In genomic region chr5:123931131-123931530, GRCm38 (mm10) we compare ENCODE assay signal across 8 mouse cellular contexts. TPM values are rescaled to one million over a fixed set of nuclear protein-coding genes. Genes with fewer than 3 reads are reported as not detected.
DNase-seq lines count a peak whose midpoint lies in the region; ATAC-seq and TF ChIP-seq lines count a peak whose summit lies in the region.

No protein-coding gene starts in this region.

- no peaks in the 10 kb centered on the region for H3K9me3 ChIP-seq in embryonic facial prominence, embryonic 11.5 days (replicated peaks; ENCODE audit: control insufficient read depth, low read length)
- H3K9me3 ChIP-seq in hindbrain, postnatal 0 days (ENCODE audit: low read length) = no peaks in the 10 kb centered on the region

- 51% methylated on average over 13 of the region's 13 CpGs for WGBS in embryonic facial prominence, embryonic 11.5 days
- WGBS in hindbrain, postnatal 0 days = 48% methylated on average over 13 of the region's 13 CpGs

- no peaks in the 10 kb centered on the region for H3K79me2 ChIP-seq in myocyte (ENCODE audit: control insufficient read depth, insufficient read depth)

- peak overlapping the region; percentile 67 for H3K4me2 ChIP-seq in embryonic facial prominence, embryonic 11.5 days (ENCODE audit: low read depth, low read length)
- peak overlapping the region; percentile 75 for H3K4me2 ChIP-seq in hindbrain, postnatal 0 days (ENCODE audit: low read depth, low read length)
- H3K4me2 ChIP-seq in myocyte (ENCODE audit: low read depth) = peak overlapping the region; percentile 77

- no peaks in the 10 kb centered on the region for H3K27me3 ChIP-seq in embryonic facial prominence, embryonic 11.5 days (ENCODE audit: control insufficient read depth, insufficient read depth, low read length)
- no peaks in the 10 kb centered on the region for H3K27me3 ChIP-seq in hindbrain, postnatal 0 days (ENCODE audit: insufficient read depth, low read length)
- no peaks in the 10 kb centered on the region for H3K27me3 ChIP-seq in myocyte (ENCODE audit: control insufficient read depth, insufficient read depth, insufficient read length)

- no peak for TF ChIP-seq POLR2A in myocyte (IDR thresholded peaks at IDR 0.05; ENCODE audit: insufficient read length, low read depth)

- intact Hi-C loops in left cerebral cortex, postnatal 25 days (cut with DNase I) = no loop called here

- peak overlapping the region; percentile 94 for H3K4me3 ChIP-seq in layer of hippocampus, adult 2 months
- peak overlapping the region; percentile 75 for H3K4me3 ChIP-seq in embryonic facial prominence, embryonic 11.5 days (ENCODE audit: low read depth, low read length)
- peak overlapping the region; percentile 73 for H3K4me3 ChIP-seq in hindbrain, postnatal 0 days (ENCODE audit: low read length)
- H3K4me3 ChIP-seq in myocyte = peak overlapping the region; percentile 37

- peak overlapping the region; percentile 80 for H3ac ChIP-seq in myocyte (ENCODE audit: control insufficient read depth, insufficient read length)

- no peaks in the 10 kb centered on the region for H3K36me3 ChIP-seq in embryonic facial prominence, embryonic 11.5 days (replicated peaks; ENCODE audit: control insufficient read depth, insufficient read depth, low read depth, low read length)
- H3K36me3 ChIP-seq in hindbrain, postnatal 0 days (ENCODE audit: insufficient read depth, low read length) = peaks cover 20% of the 10 kb centered on the region
- H3K36me3 ChIP-seq in myocyte (ENCODE audit: control insufficient read depth, insufficient read depth) = peaks cover 17% of the 10 kb centered on the region

- peak overlapping the region; percentile 97 for H3K9ac ChIP-seq in embryonic facial prominence, embryonic 11.5 days (replicated peaks; ENCODE audit: low read length)
- H3K9ac ChIP-seq in hindbrain, postnatal 0 days (replicated peaks; ENCODE audit: low read length) = peak overlapping the region; percentile 82

- peak overlapping the region; percentile 97 for H3K27ac ChIP-seq in layer of hippocampus, adult 2 months
- no peak overlapping the region for H3K27ac ChIP-seq in embryonic facial prominence, embryonic 11.5 days (replicated peaks; ENCODE audit: low read depth, low read length)
- peak overlapping the region; percentile 88; the same call in 1 of the 2 replicates for H3K27ac ChIP-seq in hindbrain, postnatal 0 days

- no peak for DNase-seq in layer of hippocampus, adult 2 months (ENCODE audit: low spot score in 2 of 2)
- no peak for DNase-seq in layer of hippocampus, adult 8-10 months (ENCODE audit: low spot score in 2 of 2)
- DNase-seq in embryonic facial prominence, embryonic 11.5 days (ENCODE audit: low spot score) = no peak
- no peak for DNase-seq in hindbrain, postnatal 0 days (ENCODE audit: low spot score)
- DNase-seq in left cerebral cortex, postnatal 25 days (ENCODE audit: low spot score in 2 of 2) = no peak
- no peak for DNase-seq in right cerebral cortex, postnatal 14 days
- no peak for DNase-seq in kidney, adult 18-20 months

- TF ChIP-seq CTCF in layer of hippocampus, adult 2 months (conservative IDR thresholded peaks at IDR 0.05) = no peak
- TF ChIP-seq CTCF in hindbrain, postnatal 0 days (IDR thresholded peaks at IDR 0.05; ENCODE audit: low read depth) = no peak

- ATAC-seq in embryonic facial prominence, embryonic 11.5 days (replicated peaks; ENCODE audit: insufficient number of reproducible peaks, low FRiP score, low TSS enrichment, low read depth) = no peak
- no peak for ATAC-seq in hindbrain, postnatal 0 days

- H3K4me1 ChIP-seq in embryonic facial prominence, embryonic 11.5 days (ENCODE audit: control insufficient read depth, insufficient read depth, low read length) = no peaks in the 10 kb centered on the region
- H3K4me1 ChIP-seq in hindbrain, postnatal 0 days (ENCODE audit: insufficient read depth, low read length) = no peaks in the 10 kb centered on the region

TF ChIP-seq in myocyte, 11 proteins besides CTCF, POLR2A, EP300 and RAD21:
- TF ChIP-seq REST (IDR thresholded peaks at IDR 0.05; ENCODE audit: insufficient read depth, insufficient read length) = no peak
- no peak for TF ChIP-seq SRF (IDR thresholded peaks at IDR 0.05; ENCODE audit: control insufficient read depth, insufficient read length, low read depth)
- TF ChIP-seq E2F4 (IDR thresholded peaks at IDR 0.05; ENCODE audit: insufficient read depth) = no peak
- TF ChIP-seq MAX (IDR thresholded peaks at IDR 0.05; ENCODE audit: low read depth) = no peak
- no peak for TF ChIP-seq TCF3 (IDR thresholded peaks at IDR 0.05; ENCODE audit: insufficient read length, low read depth)
- TF ChIP-seq TCF12 (IDR thresholded peaks at IDR 0.05; ENCODE audit: insufficient read depth, poor library complexity, severe bottlenecking) = no peak
- no peak for TF ChIP-seq MYOD1 (IDR thresholded peaks at IDR 0.05; ENCODE audit: control insufficient read depth in 1 of 3, insufficient read length in 2 of 3, low read depth in 2 of 3)
- TF ChIP-seq MYOG (IDR thresholded peaks at IDR 0.05; ENCODE audit: control insufficient read depth in 1 of 3, insufficient read depth in 1 of 3, insufficient read length in 2 of 3, low read depth in 2 of 3) = no peak
- no peak for TF ChIP-seq USF1 (IDR thresholded peaks at IDR 0.05; ENCODE audit: low read depth)
- no peak for TF ChIP-seq CEBPB (IDR thresholded peaks at IDR 0.05; ENCODE audit: insufficient read depth, poor library complexity, severe bottlenecking)
- no peak for TF ChIP-seq POLR2AphosphoS2 (IDR thresholded peaks at IDR 0.05; ENCODE audit: insufficient read length, low read depth)

RNA-seq across cellular contexts. Expression of gene Ccdc62, which starts 0.7 kb away (rescaled TPM):
- 1 to 10 TPM; 2.6 to 4.5 TPM for total RNA-seq in layer of hippocampus, adult 2 months (2021)
- 1 to 10 TPM; 2.1 to 7.2 (median 5.2) TPM for total RNA-seq in layer of hippocampus, adult 8-10 months (2022)
- 3.5 and 5.4 TPM in 2 replicates for polyA plus RNA-seq in embryonic facial prominence, embryonic 11.5 days (2014; fragmentation: Nextera tagmentation; extraction: Ambion mirVana)
- total RNA-seq in hindbrain, postnatal 0 days (2014; rRNA removed) = 1.1 and 2.0 TPM in 2 replicates
- polyA plus RNA-seq in hindbrain, postnatal 0 days (2015; fragmentation: Nextera tagmentation; extraction: Ambion mirVana) = 4.8 and 5.5 TPM in 2 replicates
- 4.7 TPM for polyA plus RNA-seq in myocyte (2012; fragmentation: generic; extraction: Trizol)
- total RNA-seq in left cerebral cortex, postnatal 25 days (2021) = 1 to 10 TPM; 3.1 to 3.7 TPM

RNA-seq across cellular contexts. Expression of gene Gm43518, which starts 3.9 kb away (rescaled TPM):
- 1 to 10 TPM in 1 of 2 experiments, under 1 TPM in 1; 0.87 to 1.3 TPM for total RNA-seq in layer of hippocampus, adult 2 months (2021)
- total RNA-seq in layer of hippocampus, adult 8-10 months (2022) = 1 to 10 TPM in 3 of 4 experiments, under 1 TPM in 1; 0.87 to 2.4 (median 1.9) TPM
- 0.64 TPM in 1 of 2 replicates, not detected in the other for polyA plus RNA-seq in embryonic facial prominence, embryonic 11.5 days (2014; fragmentation: Nextera tagmentation; extraction: Ambion mirVana)
- 0.37 TPM in 1 of 2 replicates, not detected in the other for total RNA-seq in hindbrain, postnatal 0 days (2014; rRNA removed)
- polyA plus RNA-seq in hindbrain, postnatal 0 days (2015; fragmentation: Nextera tagmentation; extraction: Ambion mirVana) = 2.2 and 3.2 TPM in 2 replicates
- polyA plus RNA-seq in myocyte (2012; fragmentation: generic; extraction: Trizol) = not detected
- under 1 TPM in 1 of 2 experiments, not detected in 1; 0.82 TPM for total RNA-seq in left cerebral cortex, postnatal 25 days (2021)

RNA-seq across cellular contexts. Expression of gene Denr, which starts 24.2 kb away (rescaled TPM):
- 10 to 100 TPM; 64.7 to 66.7 TPM for total RNA-seq in layer of hippocampus, adult 2 months (2021)
- total RNA-seq in layer of hippocampus, adult 8-10 months (2022) = 10 to 100 TPM; 59.4 to 66.0 (median 60.5) TPM
- 162 and 184 TPM in 2 replicates for polyA plus RNA-seq in embryonic facial prominence, embryonic 11.5 days (2014; fragmentation: Nextera tagmentation; extraction: Ambion mirVana)
- 12.7 and 16.7 TPM in 2 replicates for total RNA-seq in hindbrain, postnatal 0 days (2014; rRNA removed)
- 123 and 136 TPM in 2 replicates for polyA plus RNA-seq in hindbrain, postnatal 0 days (2015; fragmentation: Nextera tagmentation; extraction: Ambion mirVana)
- polyA plus RNA-seq in myocyte (2012; fragmentation: generic; extraction: Trizol) = 38.0 TPM
- total RNA-seq in left cerebral cortex, postnatal 25 days (2021) = 10 to 100 TPM; 64.4 to 73.6 TPM

RNA-seq across cellular contexts. Expression of gene Hip1r, which starts 42.3 kb away (rescaled TPM):
- total RNA-seq in layer of hippocampus, adult 2 months (2021) = 10 to 100 TPM; 42.8 to 43.8 TPM
- 10 to 100 TPM; 33.5 to 47.0 (median 44.6) TPM for total RNA-seq in layer of hippocampus, adult 8-10 months (2022)
- 3.0 and 5.0 TPM in 2 replicates for polyA plus RNA-seq in embryonic facial prominence, embryonic 11.5 days (2014; fragmentation: Nextera tagmentation; extraction: Ambion mirVana)
- 46.9 and 65.5 TPM in 2 replicates for total RNA-seq in hindbrain, postnatal 0 days (2014; rRNA removed)
- polyA plus RNA-seq in hindbrain, postnatal 0 days (2015; fragmentation: Nextera tagmentation; extraction: Ambion mirVana) = 32.6 and 33.9 TPM in 2 replicates
- polyA plus RNA-seq in myocyte (2012; fragmentation: generic; extraction: Trizol) = 10.5 TPM
- 10 to 100 TPM; 60.5 to 67.1 TPM for total RNA-seq in left cerebral cortex, postnatal 25 days (2021)

RNA-seq across cellular contexts. Expression of gene Hcar1, which starts 51.3 kb away (rescaled TPM):
- 1 to 10 TPM in 1 of 2 experiments, under 1 TPM in 1; 0.69 to 1.0 TPM for total RNA-seq in layer of hippocampus, adult 2 months (2021)
- total RNA-seq in layer of hippocampus, adult 8-10 months (2022) = 1 to 10 TPM; 1.0 to 1.6 (median 1.2) TPM
- polyA plus RNA-seq in embryonic facial prominence, embryonic 11.5 days (2014; fragmentation: Nextera tagmentation; extraction: Ambion mirVana) = 0.10 and 0.39 TPM in 2 replicates
- 0.83 and 1.4 TPM in 2 replicates for total RNA-seq in hindbrain, postnatal 0 days (2014; rRNA removed)
- polyA plus RNA-seq in hindbrain, postnatal 0 days (2015; fragmentation: Nextera tagmentation; extraction: Ambion mirVana) = 0.63 and 0.88 TPM in 2 replicates
- not detected for polyA plus RNA-seq in myocyte (2012; fragmentation: generic; extraction: Trizol)
- total RNA-seq in left cerebral cortex, postnatal 25 days (2021) = 1 to 10 TPM; 1.0 to 1.4 TPM

Comparison
In these comparisons a context has a peak if more than half of its experiments do, and no peak if none do; other contexts are left out.
1. H3K4me3 ChIP-seq: peak in every context shown above with its lines; median percentile 94 in layer of hippocampus, adult 2 months; 75 in embryonic facial prominence, embryonic 11.5 days; 73 in hindbrain, postnatal 0 days; 37 in myocyte.